Mouse (Mus musculus) forebrain, embryonic 12.5 days (tissue): ENCODE results near the gene Astn1. TPM values are rescaled to one million over a fixed set of nuclear protein-coding genes. Genes with fewer than 3 reads are reported as not detected.

Experiments
- ATAC-seq: fragments of 200-750 bp; cut with Nextera tagmentation; 2 replicates; pipeline ENCODE4 v1.8.0; 2017; ENCODE audit warnings: moderate TSS enrichment; ENCODE audit not compliant: low FRiP score
- H3K27ac ChIP-seq: fragments of 300-500 bp; sonication (generic); 2 replicates; pipeline ENCODE4 v1.5.1; 2016; ENCODE audit warnings: mild to moderate bottlenecking
- H3K27me3 ChIP-seq: fragments of 300-500 bp; sonication (generic); 2 replicates; pipeline ENCODE4 v1.6.1; 2016; ENCODE audit warnings: mild to moderate bottlenecking
- H3K36me3 ChIP-seq: fragments of 300-500 bp; sonication (generic); replicated peaks from 2 replicates; pipeline ENCODE4 v1.6.1; 2016; ENCODE audit warnings: mild to moderate bottlenecking
- H3K4me1 ChIP-seq: fragments of 300-500 bp; sonication (generic); 2 replicates; pipeline ENCODE4 v1.6.1; 2016
- H3K4me2 ChIP-seq: fragments of 300-500 bp; sonication (generic); 2 replicates; pipeline ENCODE4 v1.6.1; 2016; ENCODE audit warnings: mild to moderate bottlenecking, moderate library complexity
- H3K4me3 ChIP-seq: fragments of 300-500 bp; sonication (generic); replicated peaks from 2 replicates; pipeline ENCODE4 v1.5.1; 2016; ENCODE audit warnings: mild to moderate bottlenecking
- H3K9ac ChIP-seq: fragments of 300-500 bp; sonication (generic); 2 replicates; pipeline ENCODE4 v1.6.1; 2016; ENCODE audit warnings: mild to moderate bottlenecking
- H3K9me3 ChIP-seq: fragments of 300-500 bp; sonication (generic); 2 replicates; pipeline ENCODE4 v1.6.1; 2016
- WGBS: fragments of 180-500 bp; shearing (Covaris S2); methylation state at CpG from one replicate; pipeline ENCODE4 v1.1.7; 2016; 5-methylcytosine and 5-hydroxymethylcytosine counted together
- polyA plus RNA-seq: library from polyadenylated mRNA; unstranded; fragments of >200 nt; fragmentation: Nextera tagmentation; extraction: Ambion mirVana; gene quantifications from 2 replicates; pipeline ENCODE4 v1.2.1, GENCODE M21; 2016

Astn1 gene
- polyA plus RNA-seq, 1 experiment from 2014 or later, result 26.0 TPM

DNA sequence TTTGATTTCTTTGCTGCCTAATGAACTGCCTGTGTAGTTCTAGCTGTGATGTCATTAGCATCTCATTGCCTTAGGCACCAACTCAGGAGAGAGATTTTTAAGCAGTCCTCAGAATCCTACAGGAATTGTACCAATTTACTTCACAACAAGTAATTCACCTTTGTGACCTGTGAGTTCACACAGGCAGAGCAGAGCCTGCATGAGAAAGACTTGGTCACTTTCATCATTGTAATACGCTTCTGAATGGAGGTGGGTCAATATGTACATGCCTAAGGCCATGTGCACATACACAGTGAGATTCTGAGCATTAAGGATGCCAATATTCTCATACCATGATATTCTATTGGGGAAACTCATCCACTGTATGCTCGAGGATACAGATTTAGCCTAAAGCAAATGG is 290.7 kb downstream of the Astn1 start:
- no peak overlapping the region for H3K9ac ChIP-seq
- no peak overlapping the region for H3K4me2 ChIP-seq
- H3K27me3 ChIP-seq, result no peaks in the 10 kb centered on the region
- H3K4me1 ChIP-seq, result peaks cover 4% of the 10 kb centered on the region
- H3K9me3 ChIP-seq, result no peaks in the 10 kb centered on the region
- H3K27ac ChIP-seq, result no peak overlapping the region
- H3K36me3 ChIP-seq, result peaks cover 9% of the 10 kb centered on the region
- WGBS, result 78% methylated on average over 2 of the region's 2 CpGs
- no peak overlapping the region for H3K4me3 ChIP-seq
- ATAC-seq, result no peak

GRCm38 (mm10) chr1:158653808-158654520 is 291.9 kb downstream of the Astn1 start:
- peaks cover 4% of the 10 kb centered on the region for H3K4me1 ChIP-seq
- no peak overlapping the region for H3K9ac ChIP-seq
- ATAC-seq, result peak; percentile 82
- WGBS, result 23% methylated on average over 4 of the region's 4 CpGs
- no peak overlapping the region for H3K4me2 ChIP-seq
- no peaks in the 10 kb centered on the region for H3K9me3 ChIP-seq
- peaks cover 20% of the 10 kb centered on the region for H3K36me3 ChIP-seq
- H3K27me3 ChIP-seq, result no peaks in the 10 kb centered on the region
- H3K4me3 ChIP-seq, result no peak overlapping the region
- no peak overlapping the region for H3K27ac ChIP-seq

GRCm38 (mm10) chr1:158654571-158655205 is 292.6 kb downstream of the Astn1 start:
- Histone ChIP-seq H3K4me1 (peaks cover 4% of the 10 kb centered on the region), H3K9me3 (no peaks in the 10 kb centered on the region), H3K36me3 (peaks cover 22% of the 10 kb centered on the region), H3K4me3 (no peak overlapping the region), H3K4me2 (no peak overlapping the region), H3K27ac (no peak overlapping the region), H3K27me3 (no peaks in the 10 kb centered on the region), H3K9ac (no peak overlapping the region)
- ATAC-seq, result peak; percentile 90
- 45% methylated on average over 3 of the region's 3 CpGs for WGBS

GRCm38 (mm10) chr1:158656986-158657385 is 294.9 kb downstream of the Astn1 start:
- no peaks in the 10 kb centered on the region for H3K9me3 ChIP-seq
- H3K4me1 ChIP-seq, result peaks cover 4% of the 10 kb centered on the region
- H3K4me3 ChIP-seq, result no peak overlapping the region
- H3K27me3 ChIP-seq, result no peaks in the 10 kb centered on the region
- H3K4me2 ChIP-seq, result no peak overlapping the region
- H3K9ac ChIP-seq, result no peak overlapping the region
- H3K27ac ChIP-seq, result no peak overlapping the region
- no peak for ATAC-seq
- peaks cover 22% of the 10 kb centered on the region for H3K36me3 ChIP-seq
- WGBS, result 88% methylated on average over 6 of the region's 6 CpGs

- no peak overlapping the region for H3K9ac ChIP-seq
- H3K36me3 ChIP-seq, result peaks cover 40% of the 10 kb centered on the region
- no peaks in the 10 kb centered on the region for H3K9me3 ChIP-seq
- 84% methylated on average over 3 of the region's 3 CpGs for WGBS
- no peak overlapping the region for H3K27ac ChIP-seq
- no peak overlapping the region for H3K4me3 ChIP-seq
- H3K27me3 ChIP-seq, result no peaks in the 10 kb centered on the region
- no peak overlapping the region for H3K4me2 ChIP-seq
- H3K4me1 ChIP-seq, result no peaks in the 10 kb centered on the region
- no peak for ATAC-seq
Observed at GRCm38 (mm10) chr1:158666001-158666400, 303.9 kb downstream of the Astn1 start.

GRCm38 (mm10) chr1:158669971-158670592 is 308.0 kb downstream of the Astn1 start:
- no peak overlapping the region for H3K9ac ChIP-seq
- peak; percentile 58; the same call in 1 of the 2 replicates for ATAC-seq
- H3K27me3 ChIP-seq, result no peaks in the 10 kb centered on the region
- peaks cover 36% of the 10 kb centered on the region for H3K36me3 ChIP-seq
- no peaks in the 10 kb centered on the region for H3K4me1 ChIP-seq
- H3K4me3 ChIP-seq, result no peak overlapping the region
- H3K27ac ChIP-seq, result no peak overlapping the region
- no peak overlapping the region for H3K4me2 ChIP-seq
- 46% methylated on average over 3 of the region's 3 CpGs for WGBS
- no peaks in the 10 kb centered on the region for H3K9me3 ChIP-seq

- Histone ChIP-seq H3K9me3 (no peaks in the 10 kb centered on the region), H3K27ac (no peak overlapping the region), H3K9ac (no peak overlapping the region), H3K36me3 (peaks cover 33% of the 10 kb centered on the region), H3K4me3 (no peak overlapping the region), H3K4me2 (no peak overlapping the region), H3K4me1 (no peaks in the 10 kb centered on the region), H3K27me3 (no peaks in the 10 kb centered on the region)
- 71% methylated on average over 1 of the region's 1 CpGs for WGBS
- ATAC-seq, result no peak
Observed at GRCm38 (mm10) chr1:158687726-158688125, 325.7 kb downstream of the Astn1 start.

DNA sequence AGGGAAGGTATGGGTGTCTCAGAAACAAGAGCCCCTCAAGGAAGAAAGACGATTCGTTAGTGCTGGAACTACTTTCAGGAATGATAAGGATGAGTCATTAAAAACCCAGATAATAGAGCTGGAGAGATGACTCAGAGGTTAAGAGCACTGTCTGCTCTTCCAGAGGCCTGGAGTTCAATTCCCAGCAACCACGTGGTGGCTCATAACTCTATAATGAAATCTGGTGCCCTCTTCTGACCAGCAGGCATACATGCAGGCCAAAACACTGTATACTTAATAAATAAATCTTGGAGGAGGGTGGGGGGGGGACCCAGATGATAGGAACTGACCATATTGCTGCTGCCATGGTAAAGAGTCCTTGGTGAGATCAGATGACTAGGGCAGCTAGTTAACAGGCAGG is 335.4 kb downstream of the Astn1 start:
- Histone ChIP-seq H3K4me3 (no peak overlapping the region), H3K27ac (no peak overlapping the region), H3K4me1 (no peaks in the 10 kb centered on the region), H3K4me2 (no peak overlapping the region), H3K9me3 (no peaks in the 10 kb centered on the region), H3K9ac (no peak overlapping the region), H3K27me3 (no peaks in the 10 kb centered on the region), H3K36me3 (no peaks in the 10 kb centered on the region)
- WGBS, result 68% methylated on average over 3 of the region's 3 CpGs
- ATAC-seq, result no peak

- no peak overlapping the region for H3K4me3 ChIP-seq
- H3K27ac ChIP-seq, result no peak overlapping the region
- 93% methylated on average over 10 of the region's 10 CpGs for WGBS
- no peak overlapping the region for H3K4me2 ChIP-seq
- H3K9ac ChIP-seq, result no peak overlapping the region
- no peaks in the 10 kb centered on the region for H3K4me1 ChIP-seq
- no peaks in the 10 kb centered on the region for H3K36me3 ChIP-seq
- no peaks in the 10 kb centered on the region for H3K27me3 ChIP-seq
- H3K9me3 ChIP-seq, result no peaks in the 10 kb centered on the region
- no peak for ATAC-seq
Observed at GRCm38 (mm10) chr1:158697859-158698569, 335.9 kb downstream of the Astn1 start.

DNA sequence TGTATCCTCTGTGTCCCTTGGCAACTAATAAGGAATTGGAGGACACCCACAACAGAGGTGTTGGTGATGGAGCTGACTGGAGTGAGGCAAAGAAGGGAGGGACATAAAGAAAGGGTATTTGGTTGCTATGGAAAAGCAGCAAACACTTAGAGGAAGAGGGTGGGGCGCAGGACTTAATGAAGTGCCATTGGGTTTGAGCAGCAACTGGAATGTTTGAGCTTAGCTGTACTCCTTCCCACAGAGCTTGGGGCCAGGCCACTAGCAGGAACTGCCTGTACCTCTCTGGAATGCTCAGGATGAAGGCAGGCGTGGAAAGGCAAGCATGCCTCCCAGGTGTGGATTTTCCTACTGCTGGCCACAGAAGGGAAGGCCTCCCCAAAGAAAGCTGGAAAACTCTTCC is 337.2 kb downstream of the Astn1 start:
- H3K4me3 ChIP-seq, result no peak overlapping the region
- H3K4me2 ChIP-seq, result no peak overlapping the region
- no peaks in the 10 kb centered on the region for H3K27me3 ChIP-seq
- no peaks in the 10 kb centered on the region for H3K36me3 ChIP-seq
- no peaks in the 10 kb centered on the region for H3K4me1 ChIP-seq
- WGBS, result 81% methylated on average over 2 of the region's 2 CpGs
- no peak overlapping the region for H3K9ac ChIP-seq
- H3K27ac ChIP-seq, result no peak overlapping the region
- ATAC-seq, result no peak
- no peaks in the 10 kb centered on the region for H3K9me3 ChIP-seq

DNA sequence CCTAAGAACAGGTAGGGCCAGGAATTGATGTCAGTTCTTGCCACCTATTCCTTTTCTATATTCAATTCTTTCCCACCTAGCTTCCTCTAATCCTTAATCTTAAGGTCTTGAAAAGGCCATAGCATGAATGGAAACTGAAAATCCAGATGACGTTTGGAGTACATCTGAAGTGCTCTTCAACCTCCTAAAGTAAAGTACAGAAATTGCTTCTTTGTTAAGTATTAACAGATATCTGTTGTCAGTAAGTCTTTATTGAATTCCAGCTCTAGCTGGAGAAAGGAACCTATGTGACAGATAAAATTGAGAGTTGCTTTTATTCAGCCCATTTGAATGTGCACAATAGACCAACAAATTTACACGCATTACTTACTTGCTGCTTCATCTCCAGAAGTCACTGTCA is 338.1 kb downstream of the Astn1 start:
- 72% methylated on average over 2 of the region's 2 CpGs for WGBS
- Histone ChIP-seq H3K36me3 (no peaks in the 10 kb centered on the region), H3K4me3 (no peak overlapping the region), H3K9me3 (no peaks in the 10 kb centered on the region), H3K27me3 (no peaks in the 10 kb centered on the region), H3K4me1 (no peaks in the 10 kb centered on the region), H3K4me2 (no peak overlapping the region), H3K9ac (no peak overlapping the region), H3K27ac (no peak overlapping the region)
- no peak for ATAC-seq

- WGBS, result 89% methylated on average over 1 of the region's 1 CpGs
Observed at GRCm38 (mm10) chr1:158701336-158701735, 339.3 kb downstream of the Astn1 start.

More at GRCm38 (mm10) chr1:158701336-158701735, 339.3 kb downstream of the Astn1 start:
- Histone ChIP-seq H3K4me1 (no peaks in the 10 kb centered on the region), H3K4me3 (no peak overlapping the region), H3K9me3 (no peaks in the 10 kb centered on the region), H3K36me3 (no peaks in the 10 kb centered on the region), H3K4me2 (no peak overlapping the region), H3K27me3 (no peaks in the 10 kb centered on the region), H3K9ac (no peak overlapping the region), H3K27ac (no peak overlapping the region)
- no peak for ATAC-seq
